Mouse (Mus musculus) left cerebral cortex, adult 18-20 months (tissue): ENCODE results near the gene Agap2. TPM values are rescaled to one million over a fixed set of nuclear protein-coding genes. Genes with fewer than 3 reads are reported as not detected.

Source experiments
- DNase-seq, 2 experiments: peaks; one replicate each; pipeline ENCODE4 v3.0.0; 2021 to 2022; ENCODE audit warnings: low spot score in 2 of 2, mixed read lengths in 1 of 2
- total RNA-seq, 2 experiments: library from RNA; stranded (reverse); gene quantifications; 2 replicates each; pipeline ENCODE4 v1.2.3; 2021

Agap2 gene
- total RNA-seq, 2 experiments from 2014 or later: 594 to 629 TPM

DNA sequence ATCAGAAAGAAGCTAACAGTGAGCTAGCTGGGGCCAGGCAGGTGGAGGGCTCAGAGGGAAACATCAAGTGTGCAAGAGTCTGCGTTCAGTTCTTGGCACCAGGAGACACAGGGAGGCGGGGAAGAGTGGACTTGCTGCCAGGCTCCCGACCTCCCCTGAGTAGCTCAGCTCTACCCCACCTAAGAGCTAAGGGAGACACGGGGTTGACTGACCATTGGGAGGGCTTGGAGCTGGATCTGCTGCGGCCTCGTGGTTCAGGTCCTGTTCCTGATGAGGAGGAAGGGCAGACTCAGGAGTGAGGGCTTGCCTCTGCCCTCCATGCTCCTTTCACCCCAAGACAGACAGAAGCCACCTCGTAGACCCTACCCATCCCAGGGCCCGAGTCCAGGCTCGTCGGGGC, 24.1 kb downstream of the Agap2 start:
- DNase-seq: no peak

GRCm38 (mm10) chr10:127099868-127100267, 24.8 kb downstream of the Agap2 start:
- no peak for DNase-seq

DNA sequence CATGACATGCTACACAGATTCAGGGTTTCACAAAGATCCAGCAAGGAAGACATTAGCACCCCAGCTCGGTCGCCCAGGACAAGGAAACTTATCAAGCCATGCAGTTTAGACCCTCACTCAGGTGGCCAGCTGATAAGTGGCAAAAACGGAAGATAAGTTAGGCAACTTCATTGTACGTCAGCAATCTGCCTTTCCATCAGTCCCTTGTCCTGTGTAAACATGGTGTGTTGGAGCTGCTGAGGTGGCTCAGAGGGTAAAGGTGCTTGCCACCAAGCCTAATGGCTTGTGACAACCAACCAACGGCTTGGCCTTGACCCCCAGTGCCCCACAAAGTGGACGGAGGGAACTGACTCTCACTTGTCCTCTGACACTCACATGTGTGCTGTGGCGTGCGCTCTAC, 25.3 kb downstream of the Agap2 start:
- DNase-seq: no peak

- no peak for DNase-seq
Observed at GRCm38 (mm10) chr10:127101151-127101550, 26.1 kb downstream of the Agap2 start.

GRCm38 (mm10) chr10:127103631-127104030, 28.5 kb downstream of the Agap2 start:
- DNase-seq: no peak

- DNase-seq: no peak
Observed at GRCm38 (mm10) chr10:127107563-127108261, 32.6 kb downstream of the Agap2 start.

DNA sequence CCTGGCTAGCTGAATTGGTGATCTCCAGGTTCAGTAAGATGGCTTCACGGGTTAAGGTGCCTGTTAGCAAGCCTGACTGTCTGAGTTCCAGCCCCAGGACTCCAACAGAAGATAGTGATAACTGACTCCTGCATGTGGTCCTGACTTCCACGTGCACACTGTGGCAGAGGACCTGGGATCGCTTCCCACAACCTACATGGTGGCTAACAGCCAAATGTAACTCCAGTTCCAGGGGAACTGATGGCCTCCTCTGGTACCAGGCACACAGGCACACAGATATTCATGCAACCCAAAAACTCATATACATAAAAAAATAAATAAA, 33.1 kb downstream of the Agap2 start:
- DNase-seq: no peak

GRCm38 (mm10) chr10:127111001-127111887, 36.2 kb downstream of the Agap2 start:
- DNase-seq: no peak

GRCm38 (mm10) chr10:127114408-127114807, 39.3 kb downstream of the Agap2 start:
- DNase-seq: no peak

- no peak for DNase-seq
Observed at GRCm38 (mm10) chr10:127115068-127115467, 40.0 kb downstream of the Agap2 start.

DNA sequence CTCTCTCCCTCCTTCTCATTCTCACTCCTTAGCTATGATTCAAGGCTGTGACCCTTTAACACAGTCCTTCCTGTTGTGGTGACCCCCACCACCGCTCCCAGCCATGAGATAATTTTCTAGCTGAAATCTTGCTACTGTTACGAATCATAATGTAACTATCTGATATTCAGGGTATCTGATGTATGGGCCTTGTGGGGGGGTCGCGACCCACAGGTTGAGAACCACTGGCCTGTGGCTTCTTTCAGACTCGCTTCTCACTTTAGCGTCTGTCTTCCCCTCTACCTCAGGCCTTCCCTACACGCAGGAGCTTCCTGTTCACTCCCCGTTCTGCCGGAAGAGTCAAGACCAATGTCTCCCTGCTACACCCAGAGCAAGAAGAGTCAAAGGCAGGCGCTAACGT, 43.4 kb downstream of the Agap2 start:
- DNase-seq: no peak

- DNase-seq: no peak
Observed at GRCm38 (mm10) chr10:127119229-127119628, 44.1 kb downstream of the Agap2 start.

DNA sequence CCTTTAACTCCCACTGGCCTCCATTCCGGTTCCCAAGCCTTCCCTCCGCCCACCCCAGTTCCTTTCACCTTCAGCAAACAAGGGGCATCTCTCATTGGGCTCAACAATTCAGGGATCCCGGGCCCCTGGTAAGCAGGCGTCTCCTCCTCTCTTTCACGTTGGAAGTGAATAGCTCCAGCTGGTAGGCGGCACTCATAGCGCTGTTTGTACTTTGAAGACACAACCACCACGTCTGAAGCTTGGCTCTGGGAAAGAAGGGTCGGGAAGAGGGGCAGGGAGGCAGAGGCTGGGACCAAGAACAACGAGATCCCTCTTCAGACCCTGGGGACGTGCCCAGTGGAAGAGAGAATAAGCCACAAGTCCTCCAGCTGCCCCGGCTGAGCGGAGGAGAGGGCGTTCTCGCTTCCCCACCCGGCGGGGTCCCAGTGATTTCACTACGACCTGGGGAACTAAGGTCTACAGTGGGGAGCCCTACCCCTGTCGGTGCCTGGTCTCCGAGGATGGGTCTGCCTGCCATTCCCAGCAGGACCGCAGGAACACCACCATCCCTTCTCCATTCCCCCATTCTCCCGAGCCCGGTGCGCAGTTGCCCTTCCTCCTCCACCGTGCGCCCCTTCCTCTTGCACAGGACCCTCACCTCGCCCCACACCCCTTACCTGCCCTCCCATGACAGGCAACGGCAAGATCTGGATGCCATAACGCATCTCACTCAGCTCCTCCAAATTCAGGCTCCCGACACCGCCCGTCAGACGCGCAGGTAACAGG, 45.4 kb downstream of the Agap2 start:
- DNase-seq: peak; percentile 6 to 18

DNA sequence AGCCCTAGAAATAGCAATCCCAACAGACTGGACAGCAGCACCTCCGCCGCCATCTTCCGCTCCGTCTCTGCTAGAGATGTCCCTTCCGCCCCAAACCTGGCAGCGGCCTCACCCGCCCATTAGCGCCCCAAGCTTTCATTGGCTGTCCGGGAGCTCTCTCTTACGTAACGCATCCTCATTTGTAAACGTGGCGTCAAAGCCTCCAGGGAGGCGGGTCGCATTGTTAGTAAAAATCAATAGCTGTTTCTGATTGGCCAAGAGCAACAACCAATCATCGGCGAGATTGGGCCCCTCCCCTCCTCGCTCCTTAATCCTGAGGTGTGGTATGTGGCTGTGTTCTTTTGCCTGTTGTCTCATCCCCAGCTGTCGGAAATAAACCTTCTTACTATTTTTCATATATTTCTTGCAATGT, 46.0 kb downstream of the Agap2 start, which contains the start of gene Os9:
Os9 (minus strand) TSS at position 66 of the 412 bp plus-strand sequence.
- peak; percentile 92 to 96 for DNase-seq

DNA sequence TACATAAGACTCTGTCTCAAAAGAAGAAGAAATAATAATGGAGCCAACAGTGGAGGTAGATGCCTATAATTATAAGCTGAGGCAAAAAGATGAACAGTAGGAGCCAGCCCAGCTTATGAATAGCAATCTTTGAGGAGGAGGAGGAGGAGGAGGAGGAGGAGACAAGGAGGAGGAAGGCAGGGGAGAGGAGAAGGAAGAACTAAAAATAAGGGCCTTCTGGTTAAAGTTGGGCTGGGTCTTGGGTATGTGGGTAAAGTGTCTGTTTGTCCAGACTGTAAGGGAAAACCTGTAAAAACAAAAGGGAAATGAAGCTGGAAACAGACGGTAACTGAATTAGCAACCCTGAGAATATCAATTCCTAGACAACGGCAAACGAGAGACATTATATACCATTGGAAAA, 46.9 kb downstream of the Agap2 start:
- no peak for DNase-seq

DNA sequence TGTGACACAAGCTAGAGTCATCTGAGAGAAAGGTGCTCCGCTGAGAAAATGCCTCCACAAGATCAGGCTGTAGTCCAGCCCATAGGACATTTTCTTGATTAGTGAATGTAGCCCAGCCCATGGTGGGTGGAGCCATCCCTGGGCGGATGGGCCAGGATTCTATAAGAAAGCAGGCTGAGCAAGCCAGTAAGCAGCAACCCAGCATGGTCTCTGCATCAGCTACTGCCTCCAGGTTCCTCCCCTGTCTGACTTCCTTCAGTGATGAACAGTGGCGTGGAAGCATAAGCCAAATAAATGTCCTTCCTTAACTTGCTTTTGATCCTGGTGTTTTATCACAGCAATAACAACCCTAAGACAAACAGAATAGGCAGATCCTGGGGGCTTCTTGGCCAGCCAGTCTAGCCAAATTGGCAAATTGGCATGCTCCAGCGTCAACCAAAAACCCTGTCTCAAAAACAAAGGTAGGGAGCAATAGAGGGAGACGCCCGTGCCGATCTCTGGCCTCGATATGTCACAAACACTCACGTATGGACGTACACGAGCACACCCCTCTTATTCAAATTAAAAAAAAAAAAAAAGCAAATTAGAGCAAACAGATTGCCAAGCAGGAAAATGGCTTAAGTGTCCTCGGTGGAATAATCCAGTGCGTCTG, 47.8 kb downstream of the Agap2 start:
- peak; percentile 59 to 62 for DNase-seq

DNA sequence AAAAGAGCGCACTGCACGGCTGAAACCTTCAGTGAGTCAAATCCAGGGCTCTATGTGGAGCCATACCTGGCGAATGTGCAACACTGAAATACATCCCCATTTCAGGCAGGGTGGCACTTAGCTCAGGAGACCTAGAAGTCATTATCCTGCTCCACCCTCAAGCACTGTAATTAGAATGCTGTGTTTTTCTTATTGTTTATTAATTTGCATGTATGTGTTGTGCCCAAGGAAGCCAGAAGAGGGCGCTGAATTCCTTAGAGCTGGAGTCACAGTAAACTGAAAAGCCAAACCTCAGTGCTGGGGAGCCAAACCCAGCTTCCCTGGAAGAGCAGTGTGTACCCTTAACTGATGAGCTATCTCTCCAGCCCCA, 48.3 kb downstream of the Agap2 start:
- peak; percentile 74 to 82 for DNase-seq

- DNase-seq: peak in 1 of 2 experiments; percentile 24
Observed at GRCm38 (mm10) chr10:127125210-127126001, 50.3 kb downstream of the Agap2 start.

GRCm38 (mm10) chr10:127126579-127126978, 51.5 kb downstream of the Agap2 start:
- DNase-seq: no peak

DNA sequence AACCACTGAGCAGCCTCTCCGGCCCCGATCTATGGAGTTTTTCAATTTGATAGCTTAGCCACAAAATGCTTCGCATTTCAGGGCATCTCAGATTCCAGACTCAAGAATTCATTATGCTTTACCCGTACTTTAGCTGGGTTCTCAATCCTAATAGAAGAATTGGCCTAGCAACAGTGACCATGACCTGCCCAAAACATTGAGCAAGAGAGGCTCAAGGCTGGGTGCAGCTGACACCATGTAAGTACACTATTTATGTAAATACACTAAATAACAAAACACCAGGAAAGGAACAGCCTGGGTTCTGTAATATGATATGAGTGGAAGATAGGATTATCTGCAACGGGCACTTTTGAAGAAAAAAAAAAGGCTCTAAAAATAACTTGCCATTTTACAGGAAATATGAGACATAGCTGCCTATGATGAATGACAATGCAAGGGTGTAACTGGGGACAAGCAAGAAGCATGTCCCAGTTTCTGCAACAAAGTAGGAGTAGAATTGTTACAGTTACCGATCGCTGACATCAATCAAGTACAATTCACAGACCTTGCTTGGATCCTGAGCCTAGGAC, 52.7 kb downstream of the Agap2 start:
- DNase-seq: no peak
